Mouse (Mus musculus) urinary bladder, postnatal 4 days (tissue): ENCODE measurements around the gene Nhp2.

Experiments
- DNase-seq, 2 experiments: peaks; one replicate each; pipeline ENCODE4 v3.0.0; 2021 to 2022; ENCODE audit warnings: low spot score in 2 of 2

Nhp2 gene

DNA sequence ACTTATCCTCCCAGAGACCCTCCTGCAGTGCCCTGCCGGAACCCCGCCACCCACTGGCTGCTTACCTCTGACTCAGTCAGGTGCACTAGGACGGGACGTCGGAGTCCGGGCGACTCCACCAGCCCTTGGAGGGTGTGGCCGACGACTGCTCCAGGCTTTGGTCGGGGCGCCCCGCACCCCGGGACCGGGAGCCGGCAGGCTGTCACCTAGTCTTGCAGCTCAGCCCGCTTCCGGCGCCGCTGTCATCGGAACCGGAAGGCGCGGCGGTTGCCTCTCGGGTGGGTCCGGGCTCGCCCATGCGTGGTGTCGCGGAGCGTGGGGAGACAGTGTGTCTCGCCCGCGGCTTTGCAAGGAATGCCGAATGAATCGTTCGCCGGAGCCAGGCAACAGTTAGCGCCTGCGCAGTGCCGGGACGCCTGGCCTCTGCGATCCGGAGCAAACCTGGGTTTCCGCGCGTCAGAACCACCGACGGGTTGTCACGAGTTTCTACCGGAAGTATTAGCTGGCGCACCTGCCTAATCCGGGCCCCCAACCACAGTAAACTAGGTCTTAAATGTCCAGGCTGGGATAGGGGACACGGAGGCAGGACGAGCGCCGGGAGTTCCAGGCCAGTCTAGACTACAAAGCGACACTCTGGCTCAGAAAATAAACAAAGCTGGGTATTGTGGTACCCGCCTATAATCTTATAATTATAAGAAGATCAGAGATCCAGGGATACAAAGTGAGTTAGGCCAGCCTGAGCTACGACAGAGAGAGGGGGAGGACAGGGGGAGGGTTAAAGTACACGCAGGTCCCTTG, 16.2 kb downstream of the Nhp2 start, which contains the start of gene Rmnd5b:
Gene Rmnd5b (minus strand): TSS at position 372 of the 798 bp plus-strand sequence.
- peak; percentile 87 for DNase-seq

DNA sequence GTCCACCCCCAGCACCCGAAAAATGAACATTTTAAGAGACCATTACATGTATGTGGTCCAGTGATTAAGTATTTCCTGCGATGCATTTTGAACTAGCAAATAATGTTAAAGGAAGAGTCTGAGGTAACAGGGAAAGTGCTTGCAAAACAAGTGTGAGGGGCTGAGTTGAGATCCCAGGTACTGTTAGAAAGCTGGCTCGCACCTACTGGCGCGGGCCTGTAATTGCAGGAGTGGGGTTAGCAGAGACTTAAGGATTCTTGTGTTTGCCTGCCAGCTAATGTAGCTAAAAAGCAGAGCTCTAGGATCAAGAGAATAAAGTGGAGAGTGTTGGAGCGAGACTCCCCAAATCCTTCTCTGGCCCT, 16.8 kb downstream of the Nhp2 start:
- no peak for DNase-seq

DNA sequence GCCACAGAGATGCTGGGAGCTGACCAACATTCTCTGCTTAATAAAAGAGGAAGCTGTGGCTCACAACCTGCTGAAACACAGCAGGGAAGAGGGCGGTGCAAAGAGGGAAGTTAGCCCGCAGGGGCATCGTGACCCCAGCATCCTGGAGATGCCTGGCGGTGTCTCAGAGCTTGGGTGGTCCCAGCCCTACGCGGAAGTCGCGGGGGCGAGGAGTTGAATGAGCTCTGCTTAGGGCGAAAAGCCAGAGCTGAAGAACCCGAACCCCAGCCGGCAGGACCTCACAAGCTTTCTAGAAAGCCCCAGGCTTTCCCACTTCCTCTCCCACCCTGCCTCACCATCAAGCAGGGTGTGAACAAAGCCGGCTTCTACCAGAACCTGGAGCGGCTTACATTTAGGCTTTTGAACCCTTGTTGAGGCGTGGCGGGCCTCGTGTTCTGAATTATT, 18.5 kb downstream of the Nhp2 start:
- peak in 1 of 2 experiments; percentile 64 for DNase-seq

DNA sequence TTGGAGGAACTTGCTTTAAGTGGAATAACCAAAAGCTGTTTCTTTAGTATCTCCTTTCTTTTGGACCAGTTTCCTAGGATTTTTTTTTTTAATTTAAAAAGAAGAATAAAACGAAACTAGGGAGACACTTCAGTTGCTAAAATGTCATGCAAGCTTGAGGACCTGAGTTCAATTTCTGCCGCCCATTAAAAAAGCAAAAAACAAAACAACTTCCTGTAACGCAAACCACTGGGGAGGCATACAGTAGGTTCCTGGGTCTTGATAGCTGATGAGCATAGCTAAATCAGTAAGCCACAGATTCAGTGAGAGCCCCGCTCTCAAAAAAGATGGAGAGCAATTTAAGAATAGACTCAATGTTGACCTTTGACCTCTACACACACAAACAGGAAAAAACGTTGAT, 19.0 kb downstream of the Nhp2 start:
- no peak for DNase-seq

DNA sequence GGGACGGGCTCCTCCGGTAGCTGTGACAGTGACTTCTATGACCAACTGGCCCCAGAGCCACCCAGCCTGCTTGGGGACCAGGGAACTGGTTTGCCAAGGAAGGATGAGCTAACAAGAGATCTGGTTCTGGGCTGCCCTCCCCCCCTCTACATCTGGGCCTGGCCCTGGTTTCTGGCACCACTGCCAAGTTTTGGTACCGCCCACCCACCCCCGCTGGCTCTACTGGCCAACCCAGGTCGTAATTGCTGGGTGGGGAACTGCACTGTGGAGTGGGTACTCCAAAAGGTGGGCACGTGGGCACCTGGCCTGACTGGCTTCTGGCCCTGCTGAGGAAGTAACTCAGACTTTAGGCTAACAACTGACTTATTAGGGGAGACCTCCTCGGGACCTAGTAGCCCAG, 21.2 kb downstream of the Nhp2 start:
- DNase-seq, result no peak

DNA sequence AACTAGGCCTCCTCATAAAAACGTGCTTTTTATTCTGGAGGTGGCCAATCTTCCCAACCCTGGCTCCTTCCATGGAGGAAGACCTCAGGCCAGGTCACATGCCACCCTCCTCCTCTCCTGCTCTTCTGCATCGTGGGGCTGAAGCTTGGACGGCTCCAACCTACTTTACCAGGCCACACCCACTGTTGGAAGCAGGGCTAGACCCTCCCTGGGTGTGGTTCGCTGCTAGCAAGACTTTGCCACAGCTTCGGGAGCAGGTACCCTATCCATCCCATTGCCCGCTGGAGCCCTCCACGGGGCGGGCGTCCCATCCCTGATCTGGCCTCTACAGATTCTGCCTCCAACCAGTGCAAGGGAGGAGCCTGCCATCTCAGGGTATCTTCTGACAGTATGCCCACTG, 23.7 kb downstream of the Nhp2 start:
- DNase-seq, result no peak

DNA sequence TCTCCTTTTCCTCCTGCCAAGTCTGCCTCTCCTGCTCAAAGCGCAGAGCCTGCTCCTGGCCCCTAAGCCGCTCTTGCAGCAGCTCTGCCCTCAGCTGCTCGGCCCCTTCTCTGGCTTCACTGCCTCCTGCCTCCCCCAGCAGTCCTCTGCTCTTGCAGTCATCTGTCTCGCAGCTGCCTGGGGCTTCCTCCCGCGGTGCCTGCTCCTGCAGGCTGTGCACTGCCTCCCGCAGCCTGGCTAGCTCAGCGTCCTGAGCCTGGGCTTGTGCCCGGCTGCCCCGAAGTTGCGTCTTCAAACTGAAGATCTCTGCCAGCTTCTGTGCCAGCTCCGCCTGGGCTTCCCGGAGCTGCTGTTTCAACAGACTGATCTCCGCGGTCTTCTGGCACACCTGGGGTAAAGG, 24.2 kb downstream of the Nhp2 start:
- DNase-seq, result no peak

DNA sequence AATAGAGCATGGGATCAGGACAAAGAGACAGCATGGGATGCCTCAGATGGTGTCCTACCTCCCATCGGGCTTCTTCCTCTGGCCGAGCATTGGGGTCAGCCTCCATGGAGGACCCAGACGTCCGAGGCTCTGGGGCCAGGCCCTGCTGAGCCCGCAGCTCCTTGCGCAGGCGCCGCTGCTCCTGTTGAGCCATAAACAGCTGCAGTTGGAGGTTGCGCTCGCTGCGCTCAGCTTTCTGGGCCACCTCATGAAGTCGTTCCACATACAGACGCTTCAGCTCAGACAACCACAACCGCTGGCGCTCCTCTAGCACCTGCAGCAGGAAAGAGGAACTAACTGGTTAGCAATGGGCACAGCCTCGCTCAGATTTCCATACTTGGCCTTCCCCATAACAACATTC, 24.7 kb downstream of the Nhp2 start:
- DNase-seq, result no peak

DNA sequence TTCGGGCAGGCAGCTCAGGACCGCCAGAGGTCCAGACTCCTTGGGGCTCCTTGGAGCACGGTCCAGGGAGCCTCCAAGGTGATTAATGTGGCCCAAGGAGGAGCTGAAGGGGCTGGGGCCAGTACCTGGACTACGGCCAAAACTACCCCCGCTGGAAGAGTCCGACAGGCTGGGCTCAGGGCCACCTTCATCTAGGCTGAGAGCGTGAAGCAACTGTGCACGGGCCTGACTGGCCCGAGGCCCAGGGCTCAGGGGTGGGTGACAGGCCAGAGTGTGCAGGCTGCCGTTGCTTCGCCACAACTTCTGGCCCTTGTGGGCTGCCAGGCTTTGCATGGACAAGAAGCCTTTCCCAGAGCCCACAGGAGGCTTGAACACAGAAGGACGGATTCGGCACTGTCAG, 25.8 kb downstream of the Nhp2 start:
- DNase-seq, result no peak

DNA sequence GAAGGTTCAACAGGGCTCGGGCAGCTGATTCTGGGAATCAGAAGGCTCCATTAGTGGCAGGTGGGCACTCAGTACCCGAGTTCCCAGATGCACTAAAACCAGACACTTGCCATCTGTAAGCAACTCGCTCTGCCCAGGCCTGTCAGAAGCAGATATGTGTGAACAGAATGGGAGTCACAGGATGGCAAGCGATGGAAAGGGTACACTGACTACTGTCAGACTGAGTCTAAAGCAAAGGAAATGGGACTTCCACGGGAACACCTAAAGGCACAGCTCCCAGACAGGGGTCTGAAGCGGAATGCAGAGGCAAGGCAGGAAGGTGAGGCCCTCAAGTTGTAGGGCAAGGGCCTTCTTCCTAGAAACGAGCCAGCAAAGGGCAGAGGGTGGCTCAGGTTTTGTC, 26.7 kb downstream of the Nhp2 start:
- no peak for DNase-seq

DNA sequence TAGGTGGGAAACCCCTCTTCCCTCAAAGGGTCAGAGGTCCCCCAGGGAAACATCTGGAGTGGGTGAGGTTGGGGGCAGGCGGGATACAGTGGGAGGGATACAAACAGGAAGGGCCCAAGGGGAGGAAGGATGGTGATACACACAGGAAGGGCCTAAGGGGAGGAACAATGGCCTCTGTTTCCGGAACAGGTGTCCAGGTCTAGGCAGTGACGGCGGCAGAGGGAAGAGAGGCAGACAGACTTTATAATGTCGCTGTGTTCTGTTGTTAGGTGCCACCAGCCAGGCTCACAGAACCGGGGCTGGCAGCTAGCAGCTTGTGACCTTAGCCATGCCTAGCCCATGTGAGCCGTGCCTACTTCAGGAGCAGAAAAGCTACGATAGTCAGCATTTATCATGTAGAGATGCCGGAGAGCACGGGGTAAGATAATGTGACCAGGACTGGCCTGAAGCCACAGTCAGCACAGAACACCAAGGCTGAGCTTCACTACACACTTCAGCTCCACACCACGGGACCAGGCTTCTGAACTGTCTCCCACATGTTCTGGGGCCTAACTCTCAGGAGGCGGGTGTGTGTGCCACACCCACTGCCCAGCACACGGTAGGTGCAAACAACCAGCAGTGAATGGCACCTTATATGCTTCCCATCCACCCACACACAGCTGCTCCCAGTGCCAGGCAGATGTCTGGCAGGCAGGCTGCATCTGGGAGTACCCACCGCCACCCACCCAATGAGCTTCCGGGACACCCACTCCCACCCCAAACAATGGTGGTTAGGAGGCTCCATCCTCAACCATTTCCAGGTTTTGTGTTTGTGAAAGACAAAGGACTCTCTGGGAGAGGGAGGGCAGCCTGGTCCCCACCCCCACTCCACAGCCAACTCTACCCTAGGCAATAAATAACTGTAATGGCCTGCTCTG, 27.5 kb downstream of the Nhp2 start:
- DNase-seq, result no peak

DNA sequence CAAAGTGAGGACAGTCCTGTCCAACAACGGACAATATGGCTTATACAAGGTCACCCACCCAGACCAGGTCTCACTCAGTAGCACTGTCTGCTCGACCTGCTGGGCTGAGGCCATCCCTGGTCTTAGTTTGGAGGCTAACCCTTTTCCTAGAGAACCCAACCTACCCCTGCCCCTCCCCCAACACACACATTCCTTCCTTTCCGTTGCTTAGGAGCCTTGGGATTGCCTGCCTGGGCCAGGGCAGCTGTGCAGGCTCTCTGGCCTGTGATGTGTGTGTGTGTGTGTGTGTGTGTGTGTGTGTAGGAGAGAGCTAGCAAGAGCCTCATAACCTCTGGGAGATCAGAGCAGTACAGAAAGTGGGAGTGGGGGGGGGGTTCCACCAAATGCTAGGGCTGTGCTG, 29.0 kb downstream of the Nhp2 start:
- DNase-seq, result no peak

DNA sequence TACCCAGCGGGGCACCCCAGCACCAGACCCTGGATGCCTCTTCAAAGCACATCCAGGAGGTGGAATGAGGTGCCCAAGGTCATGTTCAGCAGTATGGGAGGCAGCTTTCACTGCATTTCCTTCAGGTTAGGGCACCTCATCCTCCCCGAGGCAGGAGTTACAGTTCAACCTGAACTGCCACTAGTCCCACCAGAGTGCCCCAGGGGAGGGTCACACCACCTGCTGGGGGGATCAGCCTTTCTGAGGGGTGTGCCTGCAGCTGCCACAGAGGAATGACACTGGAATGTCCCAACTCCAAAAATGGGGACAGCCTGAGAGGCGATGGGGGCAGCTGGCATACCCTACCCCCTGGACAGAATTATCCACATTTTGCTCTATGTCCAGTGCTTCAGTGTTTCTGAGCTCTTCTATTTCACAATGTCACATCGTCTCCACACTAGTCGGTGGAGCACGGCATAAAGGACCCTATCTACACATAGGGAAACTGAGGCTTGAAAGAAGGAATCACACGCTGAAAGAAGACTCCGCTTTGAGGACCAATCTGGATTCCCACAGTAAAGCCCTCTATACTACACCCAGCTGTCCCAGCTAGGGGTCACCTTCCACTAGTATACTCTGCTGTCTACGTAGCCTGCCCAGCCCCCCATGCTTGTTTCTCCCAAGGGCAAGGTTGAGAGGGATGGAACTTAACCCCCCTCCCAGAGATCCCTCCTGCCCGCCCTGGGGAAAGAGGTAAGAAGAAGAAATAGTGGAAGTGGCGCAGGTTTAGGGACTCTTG, 29.8 kb downstream of the Nhp2 start:
- DNase-seq, result no peak

DNA sequence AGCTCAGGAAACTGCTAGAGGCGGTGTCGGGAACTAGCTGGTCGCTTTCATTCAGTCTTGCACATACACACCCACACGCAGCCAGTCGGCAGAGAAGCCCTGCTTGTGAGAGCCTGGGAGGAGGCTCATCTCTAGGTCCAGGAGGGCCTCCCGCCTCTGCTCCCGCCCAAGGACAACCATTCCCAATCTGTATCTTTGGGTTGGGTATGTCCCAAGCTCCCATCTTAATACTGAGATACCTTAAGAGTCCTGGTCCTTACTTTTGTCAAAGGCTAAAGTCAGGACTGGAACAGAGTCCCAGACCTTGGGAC, 30.3 kb downstream of the Nhp2 start:
- no peak for DNase-seq

DNA sequence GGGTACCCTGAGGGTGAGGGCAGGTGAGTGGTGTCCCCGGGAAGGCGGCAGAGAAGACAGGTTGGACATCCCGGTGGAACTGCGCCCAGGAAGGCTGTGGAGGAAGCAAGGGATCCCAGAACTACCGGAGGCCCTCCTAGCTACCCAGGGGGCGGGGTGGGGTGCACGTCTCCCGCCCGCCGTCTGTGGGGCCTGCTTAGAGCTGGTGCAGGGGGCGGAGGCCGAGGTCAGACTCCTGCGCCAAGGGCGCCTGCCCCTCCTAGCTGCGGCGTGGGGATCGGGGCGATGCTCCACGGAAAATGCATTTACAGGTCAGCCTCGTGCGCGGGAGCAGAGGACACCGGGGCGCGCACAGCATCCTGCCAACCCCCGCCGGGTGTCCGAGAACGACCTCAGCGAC, 30.7 kb downstream of the Nhp2 start:
- no peak for DNase-seq

DNA sequence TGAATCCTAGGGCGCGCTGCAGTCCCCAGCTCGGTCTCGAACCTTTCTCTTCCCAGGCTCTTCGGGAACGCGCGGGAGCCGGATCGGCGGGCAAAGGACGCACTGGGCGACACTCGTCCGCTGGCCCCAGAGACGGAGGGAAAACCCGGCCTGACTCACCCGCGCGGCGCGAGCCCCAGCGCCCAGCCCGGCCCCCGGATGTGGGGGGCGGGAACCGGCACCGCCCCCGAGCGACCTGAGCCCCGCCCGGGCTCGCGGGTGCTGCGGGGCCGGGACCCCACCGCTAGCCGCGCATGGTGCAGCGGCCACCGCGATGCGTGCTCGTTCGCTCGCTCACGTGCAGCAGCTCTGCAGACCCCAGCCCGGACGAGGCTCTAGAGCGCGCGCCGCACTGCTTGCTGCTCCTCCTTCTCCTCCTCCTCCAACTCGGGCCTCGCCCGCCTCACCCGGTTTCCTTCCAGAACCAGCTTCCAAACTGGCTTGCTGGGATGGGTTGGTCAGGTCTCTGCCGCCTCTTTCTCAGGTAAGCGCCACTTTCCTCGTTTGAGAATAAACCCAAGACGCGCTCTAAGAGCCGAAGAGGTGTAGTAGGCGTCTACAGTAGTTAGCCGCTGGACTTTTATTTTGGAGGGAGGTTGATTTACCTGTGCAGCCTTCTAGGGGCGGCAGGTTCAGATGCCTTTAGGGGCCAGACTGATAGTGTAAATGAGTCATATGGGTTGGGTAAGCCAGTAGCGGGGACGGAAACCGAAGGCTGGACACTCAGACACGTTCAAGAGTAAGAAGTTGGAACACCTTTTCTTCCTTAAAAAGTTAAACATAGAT, 31.4 kb downstream of the Nhp2 start, which contains the start of the genes N4bp3 and D930048N14Rik:
Gene N4bp3 (minus strand): TSS at position 152 of the 825 bp plus-strand sequence.
Gene D930048N14Rik (plus strand): TSS at position 264 of the 825 bp plus-strand sequence.
- DNase-seq, result peak; percentile 73 to 79

DNA sequence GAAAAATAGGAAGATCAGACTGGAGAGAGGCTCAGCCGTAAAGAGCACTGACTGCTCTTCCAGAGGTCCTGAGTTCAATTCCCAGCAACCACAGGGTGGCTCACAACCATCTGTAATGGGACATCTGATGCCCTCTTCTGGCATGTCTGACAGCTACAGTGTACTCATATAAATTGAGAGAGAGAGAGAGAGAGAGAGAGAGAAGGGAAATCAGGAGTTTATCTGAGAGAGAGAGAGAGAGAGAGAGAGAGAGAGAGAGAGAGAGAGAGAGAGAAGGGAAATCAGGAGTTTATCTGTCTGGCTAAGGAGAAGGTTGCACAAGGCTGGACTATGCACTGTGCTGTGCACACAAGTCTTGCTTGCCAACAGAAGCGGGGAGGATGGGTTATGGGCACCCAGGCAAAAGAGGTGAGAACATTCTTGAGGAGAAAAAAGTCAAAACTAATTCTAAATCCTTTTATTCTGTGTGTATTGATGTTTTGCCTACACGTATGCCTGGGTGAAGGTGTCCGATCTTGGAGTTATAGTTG, 33.4 kb downstream of the Nhp2 start:
- no peak for DNase-seq

DNA sequence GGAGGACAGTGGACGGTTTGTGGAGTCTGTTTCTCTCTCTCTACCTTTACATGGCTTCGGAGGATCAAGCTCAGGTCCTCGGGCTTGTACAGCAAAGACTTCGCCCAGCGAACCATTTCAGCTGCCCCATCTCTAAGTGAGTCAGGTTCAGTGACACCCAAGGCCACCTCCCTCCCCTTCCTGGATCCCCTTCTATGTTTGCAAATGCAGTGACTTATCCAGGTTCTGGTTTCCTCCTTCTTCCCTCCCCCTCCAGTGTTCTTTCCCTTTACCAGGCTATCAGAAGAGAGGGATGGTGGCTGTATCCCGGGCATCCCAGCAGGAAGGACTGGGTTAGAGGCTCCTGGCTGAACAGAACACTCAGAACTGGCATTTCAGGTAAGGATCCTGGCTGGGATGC, 34.2 kb downstream of the Nhp2 start:
- DNase-seq, result no peak

DNA sequence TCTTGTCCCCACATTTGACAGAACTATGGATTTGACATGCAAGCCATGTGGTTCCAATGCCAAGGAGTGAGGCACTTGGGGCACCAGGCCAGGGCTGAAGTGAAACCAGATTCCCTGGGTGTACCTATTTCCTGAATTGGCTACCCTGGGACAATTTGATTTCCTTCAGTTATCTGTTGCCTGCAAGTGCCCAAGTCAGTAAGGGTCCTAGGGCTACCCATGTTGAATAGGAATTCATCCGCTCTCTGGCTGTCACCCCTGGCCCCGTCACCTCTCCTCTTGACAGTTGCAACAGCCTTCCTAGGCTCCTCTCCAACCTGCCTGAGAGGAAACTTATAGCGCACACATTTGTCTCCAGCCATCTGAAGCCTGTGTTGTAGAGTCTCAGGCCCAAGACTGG, 35.4 kb downstream of the Nhp2 start:
- DNase-seq, result no peak

DNA sequence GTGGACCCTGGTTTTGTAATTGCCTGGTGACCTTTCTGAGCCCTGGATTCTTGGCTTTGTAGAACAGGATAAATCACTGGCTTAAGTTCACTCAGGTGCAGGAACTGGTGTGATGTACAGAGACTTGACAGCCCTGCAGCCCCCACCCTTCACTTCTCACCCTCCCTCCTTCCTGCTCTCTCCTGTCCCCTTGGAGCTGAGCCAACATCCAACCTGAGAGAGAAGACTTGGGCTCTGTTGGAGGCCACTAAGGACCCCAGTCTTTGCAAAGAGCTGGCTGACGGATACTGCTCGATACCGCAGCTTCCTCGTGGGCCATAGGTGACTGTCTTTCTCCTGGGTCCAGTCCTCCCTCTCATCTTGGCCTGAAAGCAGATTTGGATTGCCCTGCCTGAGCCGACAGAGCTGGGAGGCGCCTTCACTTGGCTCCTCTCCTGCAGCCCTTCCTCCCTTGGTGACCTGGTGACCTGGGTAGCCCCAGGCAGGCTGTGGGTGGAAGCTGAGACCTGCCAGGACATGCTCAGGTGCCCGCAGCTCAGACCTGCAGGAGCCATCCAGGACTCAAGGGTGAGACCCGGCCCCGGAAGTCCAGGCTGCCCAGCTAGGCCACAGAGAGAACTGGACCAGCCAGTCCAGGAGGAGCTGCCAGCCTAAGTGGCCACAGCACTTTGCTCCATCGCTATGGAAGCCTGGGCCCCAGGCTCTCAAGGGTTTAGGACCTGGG, 37.4 kb downstream of the Nhp2 start:
- DNase-seq, result no peak
